Mouse (Mus musculus): ENCODE data around the gene Rnd1.

Rnd1 gene

DNA sequence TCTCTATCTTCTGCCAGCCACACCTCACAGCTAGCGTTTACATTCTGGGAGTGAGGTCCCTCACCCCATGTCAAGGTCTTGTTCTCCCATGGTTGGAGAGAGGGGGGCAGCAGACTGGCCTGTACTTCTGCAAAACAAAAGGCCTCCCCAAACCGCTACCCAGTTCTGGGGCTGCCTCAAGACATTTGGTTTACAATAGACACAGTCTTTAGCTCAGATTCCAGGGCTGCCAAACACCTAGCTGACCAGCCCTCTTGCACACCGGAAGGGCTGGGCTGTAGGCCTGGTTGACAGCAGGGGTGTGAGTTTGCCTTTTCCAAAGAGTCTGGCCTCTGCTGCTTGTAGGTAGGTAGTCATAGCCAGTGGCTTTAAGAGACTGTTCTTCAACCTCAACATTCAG, 40.1 kb downstream of the Rnd1 start:
- no peak for DNase-seq (ENCODE audit: low spot score)

DNA sequence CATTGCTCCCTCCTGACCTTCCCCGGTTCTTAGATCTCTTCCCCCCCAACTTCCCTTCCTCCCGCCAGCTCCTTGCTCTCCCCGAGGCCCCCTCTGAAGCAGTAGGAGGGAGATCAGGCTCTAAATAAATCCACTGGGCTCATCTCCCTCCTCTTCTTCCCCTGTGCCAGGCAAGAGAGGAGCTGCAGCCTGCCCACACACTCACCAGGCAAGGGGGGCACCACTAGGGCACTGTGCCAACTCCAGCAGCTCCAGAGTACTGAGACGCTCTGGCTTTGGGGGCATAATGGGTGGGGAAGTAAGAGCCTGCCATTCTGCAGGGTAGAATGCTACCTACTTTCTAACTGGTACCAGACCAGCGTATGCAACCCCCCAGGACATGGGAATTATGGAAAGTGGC, 40.7 kb downstream of the Rnd1 start:
- no peak for DNase-seq (ENCODE audit: low spot score)

DNA sequence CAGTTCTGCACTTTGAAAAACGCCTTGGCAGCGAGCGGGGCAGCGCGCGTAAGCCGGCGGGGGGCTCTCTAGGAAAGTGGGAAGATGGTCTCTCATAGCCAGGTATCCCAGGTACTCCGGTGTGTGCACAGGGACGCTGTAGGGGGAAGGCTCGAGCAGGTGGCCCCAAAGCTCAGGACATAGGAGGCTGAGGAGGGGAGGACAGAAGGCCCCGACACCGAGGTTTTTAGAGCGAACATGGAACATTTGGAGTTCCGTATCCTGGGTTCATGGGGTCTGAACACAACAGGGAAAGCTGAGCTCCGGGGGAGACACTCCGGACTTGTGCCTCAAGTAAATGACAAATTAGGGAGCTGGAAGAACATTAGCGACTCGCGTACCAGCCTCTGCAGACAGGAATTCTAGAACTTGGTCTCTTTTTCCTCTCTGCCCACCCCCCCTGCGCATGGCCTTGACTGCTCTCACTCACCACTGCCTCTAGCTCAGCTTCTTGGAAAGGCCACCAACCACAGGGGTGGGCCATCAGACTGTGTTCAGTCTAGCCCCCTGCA, 41.9 kb downstream of the Rnd1 start:
- DNase-seq (ENCODE audit: low spot score): no peak

DNA sequence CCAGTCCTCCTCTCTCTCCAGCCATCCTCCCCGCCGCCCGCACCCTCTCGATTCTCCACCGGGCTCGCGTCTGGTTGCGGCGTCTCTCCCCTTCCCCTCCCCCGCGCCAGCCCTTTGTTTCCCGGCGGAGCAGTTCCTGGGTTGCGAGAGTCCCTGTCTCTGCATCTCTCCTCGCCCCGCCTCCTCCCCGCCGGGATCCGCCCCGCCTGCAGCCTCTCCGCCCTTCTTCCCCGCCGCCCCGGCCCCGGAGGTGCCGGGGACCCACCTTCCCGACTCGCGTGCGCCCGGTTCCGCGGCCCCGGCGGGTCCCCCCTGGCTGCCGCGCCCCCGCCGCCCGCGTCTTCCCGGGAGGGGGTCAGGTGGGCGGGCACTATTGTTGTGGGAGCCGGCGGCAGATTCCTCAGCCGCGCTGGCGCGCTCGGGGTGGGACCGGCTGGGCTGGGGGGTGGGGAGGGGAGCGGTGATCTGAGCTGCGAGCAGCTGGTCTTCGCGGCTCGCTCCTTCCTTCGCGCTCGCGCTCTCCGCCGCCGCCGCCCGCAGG, 42.6 kb downstream of the Rnd1 start:
- peak; percentile 90 for DNase-seq (ENCODE audit: low spot score)

DNA sequence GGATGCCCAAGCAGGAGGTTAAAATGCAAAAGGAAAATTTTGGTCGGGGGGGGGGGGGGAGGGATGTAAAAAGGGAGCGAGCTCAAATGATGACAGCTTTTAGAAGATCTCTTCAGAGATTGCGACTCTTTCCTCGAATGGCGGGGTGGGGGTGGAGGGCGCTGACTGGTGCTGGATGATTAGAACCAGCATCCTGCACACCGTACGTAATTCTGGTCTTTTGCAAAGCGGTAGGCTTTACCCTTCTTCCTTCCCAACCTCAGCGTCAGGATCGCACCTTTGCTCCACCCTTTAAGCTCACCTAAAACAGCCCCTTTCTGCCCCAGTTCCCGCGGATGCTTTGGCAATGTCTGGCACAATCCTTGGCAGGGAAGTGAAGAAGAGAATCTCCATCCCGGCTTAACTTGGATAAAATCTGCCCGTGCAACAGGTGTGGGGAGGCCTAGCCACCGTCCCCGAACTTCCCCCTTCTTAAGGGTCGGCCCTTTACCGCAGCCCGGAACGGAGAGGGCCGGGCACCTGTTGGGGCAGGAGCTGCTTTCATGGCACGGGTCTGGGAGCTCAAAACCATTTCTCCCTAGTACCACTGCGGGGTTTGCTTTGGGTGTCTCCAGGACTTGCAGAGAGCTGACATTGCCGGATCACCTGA, 43.3 kb downstream of the Rnd1 start:
- no peak for DNase-seq (ENCODE audit: low spot score)

DNA sequence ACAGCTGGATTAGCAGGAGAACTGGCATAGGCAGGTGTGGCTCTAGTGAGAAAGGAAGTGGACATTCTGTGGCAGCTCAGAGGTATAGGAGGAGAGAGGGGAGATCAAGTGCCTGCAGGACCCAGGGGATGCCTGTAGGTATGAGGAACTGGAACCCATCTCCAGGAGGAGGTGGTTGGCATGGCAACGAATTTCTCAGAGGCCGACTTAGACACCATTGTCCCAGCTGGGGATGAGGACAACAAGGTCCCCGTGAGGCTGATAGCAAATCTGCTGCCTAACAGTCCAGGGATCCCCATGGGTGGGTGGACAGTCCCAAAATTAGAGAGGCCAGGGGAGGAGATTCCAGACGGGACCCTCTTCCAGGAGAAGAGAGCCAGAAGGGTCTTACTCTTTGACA, 44.3 kb downstream of the Rnd1 start:
- DNase-seq (ENCODE audit: low spot score): no peak

DNA sequence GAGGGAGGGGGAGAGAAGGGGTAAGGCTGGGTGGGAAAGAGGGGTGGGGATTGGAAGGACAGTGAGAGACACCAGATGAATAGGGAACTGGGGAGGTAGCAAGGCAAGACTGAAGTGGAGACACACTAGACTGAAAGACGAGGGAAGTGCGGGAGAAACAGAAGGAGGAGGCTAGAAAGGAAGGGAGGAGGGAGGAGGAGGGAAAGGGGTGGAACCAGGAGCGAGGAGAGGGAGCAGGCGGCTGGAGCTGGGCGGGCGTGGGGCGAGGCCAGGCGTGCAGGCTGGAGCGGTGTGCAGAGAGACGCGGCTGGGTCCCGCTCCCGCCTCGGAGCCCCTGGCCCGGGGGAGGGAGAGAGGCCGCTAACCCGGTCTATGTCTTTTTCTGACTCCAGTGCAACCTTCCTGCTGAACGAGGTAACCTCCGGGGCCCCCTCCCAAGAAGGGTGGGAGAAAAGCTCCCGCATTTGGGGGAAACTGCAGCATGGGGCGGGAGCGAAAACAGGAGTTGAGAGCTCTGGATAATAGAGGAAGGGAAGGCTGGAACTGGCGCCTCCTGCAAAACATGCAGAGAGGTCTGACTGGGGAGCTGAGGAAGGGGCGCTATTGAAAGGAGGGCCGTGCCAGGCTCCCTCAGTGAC, 45.0 kb downstream of the Rnd1 start:
- peak; percentile 77 for DNase-seq (ENCODE audit: low spot score)

DNA sequence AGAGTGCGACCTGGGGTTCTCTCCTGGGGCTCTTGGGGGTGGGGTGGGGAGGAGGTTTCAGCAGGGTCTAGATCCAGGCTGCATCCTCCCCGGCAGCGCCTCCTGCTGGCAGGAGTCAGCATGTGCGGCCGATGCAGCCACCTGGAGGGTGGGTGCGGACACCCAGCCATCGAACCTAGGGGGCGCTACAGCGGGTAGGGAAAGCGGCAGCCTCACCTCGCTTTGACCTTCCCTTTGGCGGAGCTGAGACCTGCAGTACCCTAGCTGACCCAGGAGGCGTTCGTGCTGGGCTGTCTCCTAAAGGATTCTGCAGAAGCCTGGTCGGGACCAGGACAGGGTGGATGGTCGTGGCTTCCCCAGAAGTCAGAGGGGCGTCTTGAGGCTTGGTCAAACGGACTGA, 45.8 kb downstream of the Rnd1 start:
- peak; percentile 94 for DNase-seq (ENCODE audit: low spot score)

DNA sequence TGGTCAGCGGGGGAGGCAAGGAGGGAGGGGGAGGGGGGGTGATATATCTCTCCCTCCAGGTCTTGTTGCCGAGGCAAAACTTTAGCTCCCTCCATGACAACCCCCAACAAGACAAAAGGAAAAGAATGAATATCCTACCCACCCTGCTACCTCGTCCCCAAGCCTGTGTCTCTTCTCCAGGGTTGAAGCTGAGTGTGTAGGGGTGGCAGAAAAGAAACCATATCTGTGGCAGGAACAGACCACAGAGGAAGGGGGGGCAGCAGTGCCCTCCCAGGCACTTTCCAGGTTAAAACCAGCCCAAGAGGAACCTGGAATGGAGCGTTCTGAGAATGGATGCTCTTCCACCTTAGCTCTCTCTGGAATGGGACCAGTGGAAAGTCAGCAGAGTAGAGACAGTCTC, 46.7 kb downstream of the Rnd1 start, which contains the start of gene Cacnb3:
Cacnb3 (plus strand) TSS at position 301 of the 400 bp plus-strand sequence.
- DNase-seq (ENCODE audit: low spot score): no peak

DNA sequence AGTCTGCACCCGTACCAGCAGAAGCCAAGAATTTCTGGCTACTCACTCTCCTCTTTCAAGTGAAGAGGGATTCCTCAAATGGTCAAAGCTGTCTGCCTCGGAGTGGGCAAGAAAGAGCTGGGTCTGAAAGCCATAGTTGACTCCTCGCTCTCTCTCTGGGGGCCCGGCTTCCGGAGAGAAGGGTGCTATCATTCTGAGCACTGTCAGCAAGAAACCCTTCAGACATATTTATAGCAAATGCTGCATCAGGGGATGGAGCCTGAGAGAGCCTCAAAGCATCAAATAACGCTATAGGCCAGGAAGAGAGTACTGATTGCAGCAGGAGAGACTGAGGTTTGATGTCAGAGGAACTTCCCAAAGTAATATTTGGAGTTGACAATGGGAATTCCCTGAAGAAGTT, 47.8 kb downstream of the Rnd1 start:
- DNase-seq (ENCODE audit: low spot score): no peak

DNA sequence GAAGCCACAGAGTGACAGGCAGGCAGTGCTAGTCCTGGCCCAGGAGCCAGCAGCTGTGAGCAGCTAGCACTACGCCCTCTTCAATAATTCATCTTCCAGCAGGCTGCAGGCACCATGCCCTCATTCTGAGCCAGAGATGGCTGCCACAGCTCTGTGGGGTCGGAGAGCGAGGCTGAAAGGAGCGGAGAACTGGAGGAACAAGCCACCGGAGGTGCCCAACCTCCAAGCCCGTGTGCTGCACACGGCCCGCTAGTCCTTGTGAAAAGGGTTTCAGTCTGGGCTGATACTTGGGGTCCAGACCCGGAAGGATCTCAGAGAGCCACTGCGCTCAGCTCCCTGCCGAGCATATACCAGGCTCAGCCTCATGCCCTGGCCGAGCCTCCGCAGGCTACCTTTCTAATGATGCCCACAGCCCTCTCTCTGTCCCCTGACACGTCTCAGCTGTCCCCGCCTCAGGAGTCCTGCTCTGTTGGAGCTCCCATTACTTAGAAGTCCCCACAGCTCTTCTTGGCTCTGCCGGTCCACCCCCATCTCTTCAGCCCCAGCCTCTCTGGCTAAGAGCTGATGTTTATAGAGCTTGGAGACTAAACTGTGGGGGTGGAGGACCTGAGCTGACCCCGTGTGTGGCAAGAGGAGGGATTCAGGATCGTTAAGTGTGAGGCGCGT, 48.5 kb downstream of the Rnd1 start:
- DNase-seq (ENCODE audit: low spot score): no peak

DNA sequence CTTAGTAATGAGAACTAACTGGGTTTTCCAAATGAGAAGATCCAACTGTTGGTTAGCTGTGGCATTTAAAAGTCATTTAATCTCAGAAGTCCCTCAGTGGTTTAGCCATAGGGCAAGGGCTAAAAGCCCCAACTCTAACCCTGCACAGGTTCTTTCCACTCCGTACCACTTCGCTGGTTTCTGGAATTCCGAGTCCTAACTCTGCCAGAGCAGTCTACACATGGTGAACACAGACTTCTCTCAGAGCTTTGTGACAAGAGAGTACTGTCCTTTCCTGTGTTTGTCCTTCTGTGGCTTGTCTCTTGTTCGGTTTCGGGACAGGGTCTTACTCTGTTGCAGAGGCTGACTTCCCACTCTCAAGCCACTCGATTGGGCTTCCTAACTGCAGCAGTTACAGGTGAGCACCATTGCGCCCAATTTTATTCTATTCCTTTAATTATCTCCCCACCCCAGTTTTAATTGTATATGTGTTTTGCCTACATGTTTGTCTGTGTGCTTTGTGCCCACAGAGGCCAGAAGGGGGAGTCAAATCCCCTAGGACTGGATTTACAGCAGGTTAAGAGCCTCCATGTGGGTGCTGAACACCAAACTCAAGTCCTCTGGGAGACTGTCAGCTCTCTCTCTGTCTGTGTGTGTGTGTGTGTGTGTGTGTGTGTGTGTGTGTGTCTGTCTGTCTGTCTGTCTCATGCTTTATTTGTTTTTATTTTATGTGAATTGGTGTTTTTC, 50.6 kb downstream of the Rnd1 start:
- no peak for DNase-seq (ENCODE audit: low spot score)

DNA sequence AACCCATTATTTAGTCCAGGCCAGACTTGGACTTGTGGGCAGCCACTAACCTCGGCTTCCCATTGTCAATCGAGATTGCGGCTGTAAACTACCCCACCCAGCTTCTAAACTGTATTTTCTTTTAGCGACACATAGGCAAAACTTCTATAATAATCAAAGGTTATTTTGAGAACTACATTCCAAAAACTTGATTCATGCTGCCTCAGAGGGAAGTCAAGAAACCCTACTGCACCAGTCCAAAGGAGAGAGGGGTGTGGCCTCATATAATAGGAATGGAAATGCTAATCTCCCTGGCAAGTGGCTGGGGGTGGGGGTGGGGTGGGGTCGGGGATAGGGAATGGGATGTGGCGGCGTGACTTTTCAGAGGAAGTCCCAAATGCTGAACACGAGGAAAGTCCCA, 51.2 kb downstream of the Rnd1 start:
- no peak for DNase-seq (ENCODE audit: low spot score)

DNA sequence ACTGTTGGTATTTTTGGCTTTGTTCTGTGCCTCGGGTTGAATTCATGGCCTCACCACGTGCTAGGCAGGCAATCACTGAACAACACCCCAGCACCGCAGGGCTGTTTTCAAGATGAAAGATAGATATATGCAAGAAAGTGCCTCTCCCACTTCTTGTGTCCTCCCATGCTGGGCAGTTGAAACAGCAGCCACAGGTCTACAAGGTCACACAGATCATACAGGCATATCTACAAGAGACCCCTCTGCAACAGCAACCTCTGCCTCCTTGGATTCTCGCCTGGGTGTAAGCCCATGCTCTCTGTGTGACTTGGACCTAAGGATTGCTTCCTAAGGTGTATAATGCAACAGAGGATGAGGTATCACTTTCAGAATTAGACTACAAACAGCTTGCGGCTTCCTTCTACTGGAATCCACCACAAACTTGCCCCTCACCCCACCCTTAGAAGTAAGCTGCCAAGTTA, 53.9 kb downstream of the Rnd1 start:
- DNase-seq (ENCODE audit: low spot score): no peak

DNA sequence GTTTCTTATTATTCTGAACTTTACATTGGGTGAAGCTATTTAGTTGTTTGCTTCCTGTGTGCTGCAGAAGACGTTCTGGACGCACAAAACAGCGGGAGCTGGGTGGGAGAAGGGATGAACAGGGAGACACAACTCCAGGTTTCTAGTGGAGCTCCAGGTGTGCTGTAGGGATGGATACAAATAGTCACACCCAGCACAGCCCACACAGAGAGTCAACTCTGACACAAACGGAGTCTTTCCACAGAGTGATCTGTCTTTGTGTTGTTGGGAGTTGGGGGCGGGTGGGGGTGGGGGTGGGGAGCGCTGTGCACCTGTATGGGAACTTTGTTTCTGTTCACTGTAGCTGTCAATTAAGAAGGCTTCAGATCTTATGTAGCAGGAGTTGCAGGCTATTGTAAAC, 54.5 kb downstream of the Rnd1 start:
- no peak for DNase-seq (ENCODE audit: low spot score)

DNA sequence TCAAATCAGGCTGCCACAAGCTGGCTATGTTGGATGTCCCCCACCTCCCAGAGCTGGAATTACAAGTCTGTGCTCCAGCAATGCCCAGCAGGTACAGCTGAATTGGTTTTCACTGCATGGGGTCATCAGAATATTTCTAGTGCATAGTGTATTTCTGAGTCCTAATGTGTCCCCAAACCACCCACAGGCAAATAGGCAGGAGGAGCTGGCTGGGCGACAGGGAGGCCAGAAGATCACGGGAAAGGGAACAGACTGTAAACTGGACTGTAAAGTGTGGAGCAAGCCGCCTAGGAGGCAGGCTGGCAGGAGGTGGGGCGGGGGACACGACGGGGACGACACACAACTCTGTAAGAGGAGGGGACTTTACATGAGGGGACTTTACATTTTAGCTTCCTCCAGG, 55.1 kb downstream of the Rnd1 start:
- no peak for DNase-seq (ENCODE audit: low spot score)

DNA sequence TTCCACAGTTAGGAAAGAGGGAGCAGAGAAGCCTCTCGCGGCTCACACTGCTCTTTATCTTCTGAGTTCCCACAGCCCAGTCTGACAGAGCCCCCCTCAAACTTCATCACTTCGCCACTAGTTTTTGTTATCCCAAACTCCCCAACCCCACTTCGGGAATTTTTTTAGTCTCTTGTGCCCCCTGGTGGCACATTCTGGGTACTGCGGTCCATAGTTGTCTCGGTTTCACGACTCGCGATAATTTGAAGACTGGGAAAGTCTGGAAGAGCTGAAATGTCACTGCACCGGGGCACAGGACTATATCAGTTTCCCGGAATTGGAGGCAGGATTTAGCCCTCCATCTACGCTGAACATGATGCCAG, 60.1 kb downstream of the Rnd1 start:
- DNase-seq (ENCODE audit: low spot score): peak; percentile 87

DNA sequence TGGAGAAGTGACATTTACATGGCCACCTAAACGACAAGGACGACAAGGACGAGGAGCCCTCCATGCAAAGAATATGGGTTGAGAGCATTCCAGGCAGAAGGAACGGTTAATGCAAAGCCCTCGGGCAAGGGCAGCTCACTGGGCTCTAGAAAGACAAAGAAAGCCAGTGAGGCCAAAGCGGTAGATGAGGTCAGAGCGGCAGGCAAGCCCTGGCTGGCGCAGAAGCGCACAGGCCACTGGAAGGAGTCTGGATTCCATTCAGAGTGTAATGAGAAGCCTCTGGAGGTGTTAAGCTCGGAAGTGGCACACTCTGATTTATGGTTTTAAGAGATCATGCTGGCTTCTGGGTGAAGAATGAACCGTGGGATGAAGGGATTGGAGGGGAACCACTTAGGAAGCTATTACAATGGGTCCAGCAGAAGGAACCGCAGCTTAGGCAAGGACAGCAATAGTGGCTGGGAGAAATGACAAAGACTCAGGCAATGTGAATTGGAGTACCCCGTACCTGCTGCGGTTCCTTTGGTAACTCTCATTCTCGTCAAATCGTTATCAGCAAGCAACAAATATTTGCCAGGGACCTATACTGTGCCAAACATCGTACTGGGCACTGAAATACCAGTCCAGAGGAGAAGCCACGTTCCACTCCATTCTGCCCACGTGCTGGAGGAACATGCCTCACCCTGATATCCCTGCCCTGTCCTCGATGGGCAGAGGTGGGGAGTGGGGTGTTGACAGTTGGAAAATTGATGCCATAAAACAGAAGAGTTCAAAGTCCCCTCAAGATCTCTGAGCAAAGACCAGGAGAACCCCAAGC, 60.7 kb downstream of the Rnd1 start:
- DNase-seq (ENCODE audit: low spot score): no peak

DNA sequence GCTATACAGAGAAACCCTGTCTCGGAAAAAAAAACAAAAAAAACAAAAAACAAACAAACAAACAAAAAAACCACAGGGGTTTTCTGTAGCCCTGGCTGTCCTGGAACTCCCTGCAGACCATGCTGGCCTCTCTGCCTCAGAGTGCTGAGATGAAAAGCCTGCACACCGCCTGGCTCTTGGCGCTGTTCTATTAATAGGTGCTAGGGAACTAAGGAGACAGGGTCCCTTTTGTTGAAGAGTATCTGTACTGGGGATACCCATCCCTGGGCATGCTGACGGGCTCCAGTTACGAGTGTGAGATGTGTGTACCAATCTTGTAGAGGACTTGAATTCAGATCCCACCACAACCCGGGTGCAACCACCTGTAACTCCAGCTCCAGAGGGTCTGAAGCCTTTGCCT, 61.5 kb downstream of the Rnd1 start:
- no peak for DNase-seq (ENCODE audit: low spot score)

DNA sequence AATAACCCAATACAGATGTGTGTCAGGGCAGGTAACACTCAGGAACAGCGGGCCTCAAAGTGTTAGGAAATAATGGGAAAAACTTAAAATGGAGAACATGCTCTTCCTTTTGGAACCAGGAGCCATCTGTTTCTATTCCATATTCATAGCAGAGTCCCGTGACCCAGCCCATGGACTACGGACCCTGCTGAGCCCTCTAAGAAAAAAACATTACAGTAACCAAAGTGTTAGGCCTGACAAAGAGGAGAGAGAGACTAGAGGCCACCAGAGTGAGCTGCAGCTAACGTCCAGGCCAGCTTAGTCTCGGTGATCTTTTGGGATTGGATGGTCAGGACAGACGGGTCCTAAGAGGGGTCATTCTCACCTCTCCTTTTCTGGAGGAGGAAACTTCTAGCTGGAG, 62.3 kb downstream of the Rnd1 start:
- DNase-seq (ENCODE audit: low spot score): no peak

DNA sequence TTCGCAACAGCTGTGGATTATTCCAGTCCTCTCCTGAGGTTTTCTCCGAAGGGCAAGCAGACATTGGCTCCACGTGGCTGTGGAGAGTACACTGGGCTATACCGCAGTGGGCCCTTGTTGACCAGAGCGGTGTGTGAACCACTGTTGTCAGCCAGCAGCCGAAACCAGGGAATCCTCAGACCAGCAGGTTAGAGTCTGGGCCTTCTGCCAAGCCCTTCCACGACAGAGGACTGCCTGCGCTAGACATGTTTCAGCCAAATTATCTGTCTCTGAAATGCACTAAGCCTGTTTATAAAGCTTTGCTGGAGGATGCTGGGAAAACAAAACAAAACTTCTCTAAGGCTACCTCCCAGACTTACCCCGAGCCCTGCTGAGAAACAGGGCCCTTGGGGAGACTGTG, 62.7 kb downstream of the Rnd1 start:
- no peak for DNase-seq (ENCODE audit: low spot score)

Measured in testis, postnatal 10 days (tissue).